Mouse (Mus musculus) layer of hippocampus, postnatal 25 days (tissue): ENCODE data around the gene Pacs2. TPM values are rescaled to one million over a fixed set of nuclear protein-coding genes. Genes with fewer than 3 reads are reported as not detected.

Experiments used
- DNase-seq, 2 experiments: peaks; one replicate each; pipeline ENCODE4 v3.0.0; 2022; ENCODE audit warnings: mixed read lengths in 2 of 2, low spot score in 1 of 2; ENCODE audit errors: extremely low spot score in 1 of 2
- total RNA-seq, 2 experiments: library from RNA; stranded (reverse); gene quantifications; 2 replicates each; pipeline ENCODE4 v1.2.3; 2021

Gene Pacs2
- total RNA-seq, 2 experiments from 2014 or later, result 94.2 to 97.8 TPM

GRCm38 (mm10) chr12:113038414-113038813, 24.1 kb downstream of the Pacs2 start:
- DNase-seq, result no peak

DNA sequence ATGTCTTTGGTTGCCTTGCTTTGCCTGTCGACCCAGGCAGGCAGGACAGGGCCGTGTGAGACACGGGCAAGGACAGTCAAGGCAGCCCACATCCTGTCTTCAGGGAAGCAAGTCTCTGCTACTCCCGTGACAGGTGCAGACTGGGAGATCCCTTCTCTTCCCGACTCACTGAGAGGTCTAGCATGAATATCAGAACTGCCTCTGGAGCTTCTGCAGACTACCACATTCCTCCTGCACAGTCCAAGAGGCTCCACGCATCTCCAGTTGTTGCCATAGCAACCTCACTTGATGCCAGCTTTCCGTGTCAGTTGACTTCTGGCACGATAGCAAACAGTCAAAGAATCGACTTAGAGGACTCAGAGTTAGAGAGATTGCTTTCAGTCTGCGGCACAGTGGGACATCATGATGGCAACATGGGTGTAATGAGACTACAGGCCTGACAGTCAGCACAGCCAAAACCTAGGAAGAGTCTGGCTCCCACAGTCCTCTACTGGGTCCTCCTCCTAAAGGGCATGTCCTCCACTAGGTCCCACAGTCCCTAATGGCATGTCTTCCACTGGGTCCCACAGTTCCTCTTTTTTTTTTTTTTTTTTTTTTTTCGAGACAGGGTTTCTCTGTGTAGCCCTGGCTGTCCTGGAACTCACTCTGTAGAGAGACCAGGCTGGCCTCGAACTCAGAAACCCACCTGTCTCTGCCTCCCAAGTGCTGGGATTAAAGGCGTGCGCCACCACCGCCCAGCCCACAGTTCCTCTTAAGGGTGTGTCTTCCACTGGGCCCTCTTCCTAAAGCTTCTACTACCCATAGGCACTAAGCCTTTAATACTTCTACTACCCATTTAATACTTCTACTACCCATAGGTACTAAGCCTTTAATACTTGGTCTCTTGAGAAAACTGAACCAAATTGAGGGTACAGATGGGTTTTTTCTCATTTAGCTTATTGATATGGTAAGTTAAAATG, 27.5 kb downstream of the Pacs2 start:
- peak in 1 of 2 experiments; percentile 40 for DNase-seq

DNA sequence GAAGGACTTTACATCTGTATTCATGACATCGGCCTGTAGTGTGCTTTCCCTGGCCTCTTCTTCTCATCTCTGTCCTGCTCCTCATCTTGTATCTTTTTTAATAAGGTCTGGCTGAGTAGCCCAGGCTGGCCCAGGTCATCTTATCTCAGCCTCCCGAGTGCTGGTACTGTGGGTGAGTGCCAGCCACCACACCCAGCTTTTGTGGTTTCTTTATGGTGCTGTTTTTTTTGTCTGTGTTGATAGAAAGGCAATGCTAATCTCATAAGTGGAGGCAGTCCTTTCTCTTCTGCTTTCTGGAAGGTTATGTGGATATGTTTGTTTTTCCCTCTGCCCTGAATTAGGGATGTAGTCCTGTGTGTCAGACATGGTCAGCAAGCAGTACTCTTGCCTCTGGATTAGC, 28.2 kb downstream of the Pacs2 start:
- DNase-seq, result no peak

- no peak for DNase-seq
Observed at GRCm38 (mm10) chr12:113044916-113045677, 30.8 kb downstream of the Pacs2 start.

DNA sequence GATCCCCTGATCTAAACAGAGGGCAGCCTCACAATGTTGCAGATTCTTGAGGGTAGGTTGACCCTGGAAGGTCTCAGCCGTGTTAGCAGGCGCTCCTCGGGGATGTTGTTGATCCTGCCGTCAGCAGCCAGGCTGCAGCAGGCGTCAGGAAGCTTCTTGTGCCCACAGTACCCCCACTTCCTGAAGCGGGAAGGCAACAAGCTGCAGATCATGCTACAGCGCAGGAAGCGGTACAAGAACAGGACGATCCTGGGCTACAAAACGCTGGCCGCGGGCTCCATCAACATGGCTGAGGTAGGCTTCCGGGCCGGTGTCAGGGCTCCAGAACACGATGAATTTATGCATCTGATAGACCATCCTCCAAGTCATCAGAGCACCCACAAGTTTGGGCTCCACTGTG, 32.6 kb downstream of the Pacs2 start:
- DNase-seq, result no peak

DNA sequence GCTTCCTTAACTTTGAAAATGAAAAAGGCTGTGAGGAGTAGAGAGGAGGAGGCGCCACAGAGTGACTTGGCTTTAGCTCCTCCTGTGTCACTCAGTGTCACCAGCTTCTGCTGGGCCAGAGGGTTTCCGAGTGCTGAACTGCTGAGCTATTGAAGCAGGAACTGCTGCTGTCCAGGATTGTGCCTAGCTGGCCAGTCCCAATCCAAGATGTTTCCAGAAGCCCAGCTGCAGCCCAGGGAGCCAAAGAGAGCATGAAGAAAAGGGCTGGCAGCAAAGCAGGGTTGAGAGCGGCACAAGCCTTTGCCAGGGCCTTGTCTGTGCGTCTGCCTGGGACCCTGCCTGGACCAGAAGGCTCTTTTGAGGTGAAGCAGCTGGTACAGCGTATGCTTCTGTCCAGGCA, 33.8 kb downstream of the Pacs2 start:
- peak in 1 of 2 experiments; percentile 12 for DNase-seq

DNA sequence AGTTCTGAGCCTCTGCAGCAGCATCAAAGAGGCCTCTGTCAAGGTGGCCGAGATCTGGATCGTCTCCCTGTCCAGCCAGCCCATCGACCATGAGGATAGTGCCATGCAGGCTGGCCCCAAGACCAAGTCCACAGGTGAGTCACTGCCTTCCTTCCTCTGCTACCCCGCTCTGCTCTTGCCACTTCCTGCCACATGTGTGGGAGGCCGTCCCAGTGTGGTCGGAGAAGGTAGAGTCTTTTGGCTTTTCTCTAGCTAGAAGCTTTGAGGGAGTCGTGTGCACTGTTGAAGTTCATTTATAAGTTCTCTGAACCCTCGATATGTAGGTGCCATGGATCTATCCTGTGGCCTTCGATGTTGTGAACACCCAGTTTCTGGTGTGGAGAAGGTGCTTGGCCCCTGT, 35.5 kb downstream of the Pacs2 start:
- DNase-seq, result no peak

GRCm38 (mm10) chr12:113050671-113051070, 36.4 kb downstream of the Pacs2 start:
- no peak for DNase-seq

DNA sequence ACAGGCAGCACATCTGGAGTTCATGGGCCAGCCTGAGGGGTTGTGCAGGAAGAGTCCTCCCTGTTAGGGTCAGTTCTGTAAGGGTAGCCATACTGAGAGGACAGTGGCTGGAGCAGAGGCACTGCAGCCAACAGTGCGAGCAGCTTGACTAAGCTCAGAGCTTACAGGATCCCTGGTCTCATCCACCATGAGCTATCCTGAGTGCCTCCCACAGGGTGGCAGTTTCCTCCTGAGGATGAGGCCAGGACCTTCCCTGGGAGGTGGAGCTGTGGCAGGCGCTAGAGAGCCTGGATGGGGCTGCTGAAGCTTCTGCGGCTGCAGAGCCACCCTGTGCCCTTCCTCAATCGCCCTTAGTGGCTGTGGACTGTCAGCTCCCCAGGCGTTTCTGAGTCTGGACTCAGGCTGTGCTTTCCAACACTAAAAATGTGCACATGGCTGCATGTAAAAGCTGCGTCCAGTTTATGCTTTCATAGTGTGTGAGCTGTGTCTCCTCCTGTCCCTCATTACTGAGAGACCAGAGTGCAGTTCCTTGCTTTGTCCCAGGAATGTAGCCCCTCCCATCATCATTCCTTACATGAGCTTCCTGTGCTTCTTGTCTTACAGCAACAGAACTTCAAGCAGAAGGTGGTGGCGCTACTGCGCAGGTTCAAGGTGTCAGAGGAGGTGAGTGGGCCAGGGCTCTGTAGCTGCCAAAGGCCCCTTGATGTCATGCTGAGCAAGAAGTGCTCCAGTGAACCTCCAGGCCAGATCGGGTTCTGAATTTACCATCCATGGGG, 37.5 kb downstream of the Pacs2 start:
- no peak for DNase-seq

GRCm38 (mm10) chr12:113056089-113056488, 41.8 kb downstream of the Pacs2 start:
- DNase-seq, result no peak

GRCm38 (mm10) chr12:113060178-113060577, 45.9 kb downstream of the Pacs2 start:
- DNase-seq, result no peak

GRCm38 (mm10) chr12:113061606-113062005, 47.3 kb downstream of the Pacs2 start:
- DNase-seq, result no peak

DNA sequence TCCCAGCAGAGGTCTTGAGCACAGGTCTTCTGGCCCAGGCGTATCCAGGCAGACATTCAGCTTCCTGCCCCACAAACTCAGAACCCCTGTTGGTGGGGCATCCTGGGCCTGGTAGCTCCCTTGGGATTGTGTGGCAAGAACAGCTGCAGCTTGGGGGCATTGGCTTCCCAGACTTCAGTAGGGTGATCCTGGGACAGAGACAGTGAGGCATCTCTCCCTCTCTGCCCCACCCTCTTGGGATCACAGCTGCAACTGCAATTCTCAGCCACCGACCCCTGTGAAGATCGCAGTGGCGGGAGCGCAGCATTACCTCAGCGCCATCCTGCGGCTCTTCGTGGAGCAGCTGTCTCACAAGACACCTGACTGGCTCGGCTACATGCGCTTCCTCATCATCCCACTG, 47.9 kb downstream of the Pacs2 start:
- DNase-seq, result no peak

- no peak for DNase-seq
Observed at GRCm38 (mm10) chr12:113063700-113064099, 49.4 kb downstream of the Pacs2 start.

GRCm38 (mm10) chr12:113068002-113068401, 53.7 kb downstream of the Pacs2 start:
- DNase-seq, result no peak

DNA sequence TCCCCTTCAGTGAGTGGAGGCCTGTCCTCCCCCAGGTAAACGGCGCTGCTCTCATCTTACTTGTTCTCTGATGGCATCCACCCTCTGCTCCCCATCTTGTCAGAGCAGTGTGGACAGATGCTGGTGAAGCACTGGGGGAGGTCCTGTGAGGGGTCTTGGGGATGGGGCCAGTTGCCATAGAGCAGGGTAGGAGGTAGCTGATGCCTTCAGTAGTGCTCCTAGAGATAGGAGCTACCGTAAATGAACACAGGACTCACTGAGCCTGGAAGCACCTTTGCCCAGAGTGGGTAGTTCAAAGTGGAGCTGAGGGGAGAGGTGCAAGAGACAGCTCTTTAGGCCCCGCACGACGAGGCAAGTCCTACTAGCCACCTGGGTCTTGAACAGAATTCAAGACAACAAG, 55.1 kb downstream of the Pacs2 start:
- no peak for DNase-seq

- no peak for DNase-seq
Observed at GRCm38 (mm10) chr12:113071321-113071720, 57.0 kb downstream of the Pacs2 start.

DNA sequence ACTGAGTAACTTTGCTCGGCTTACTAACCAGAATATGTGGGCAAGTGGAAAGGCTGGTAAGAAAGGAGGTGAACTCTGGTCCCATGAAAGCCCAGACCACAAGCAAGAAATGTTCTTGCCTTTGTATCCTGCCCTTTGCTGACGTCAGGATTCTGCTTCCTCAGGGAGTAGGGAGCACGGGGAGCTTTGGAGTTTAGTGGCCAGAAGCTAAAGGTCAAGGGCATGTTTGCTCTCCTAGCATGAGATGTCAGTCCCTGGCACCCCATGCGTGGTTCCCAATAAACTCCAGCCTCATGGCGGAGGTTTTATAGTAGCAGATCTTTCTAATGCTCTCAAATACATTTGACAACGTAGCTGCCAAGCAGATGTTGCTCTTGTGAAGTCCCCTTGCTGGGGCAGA, 57.5 kb downstream of the Pacs2 start:
- no peak for DNase-seq

GRCm38 (mm10) chr12:113073420-113074328, 59.4 kb downstream of the Pacs2 start:
- peak in 1 of 2 experiments; percentile 31 for DNase-seq
